Mouse (Mus musculus) CD8-positive naive resting alpha-beta T cell, adult 2 months (primary cell): ENCODE data around the gene Syn3.
"Not testable (repeated sequence)": the region's sequence is repeated elsewhere in the genome, so short reads cannot be mapped to it uniquely, and the experiment has no call there.

Source experiments
- DNase-seq, 2 experiments: peaks; one replicate each; pipeline ENCODE4 v3.0.0; 2022; ENCODE audit warnings: low read depth in 2 of 2, low spot score in 2 of 2

The Syn3 gene

DNA sequence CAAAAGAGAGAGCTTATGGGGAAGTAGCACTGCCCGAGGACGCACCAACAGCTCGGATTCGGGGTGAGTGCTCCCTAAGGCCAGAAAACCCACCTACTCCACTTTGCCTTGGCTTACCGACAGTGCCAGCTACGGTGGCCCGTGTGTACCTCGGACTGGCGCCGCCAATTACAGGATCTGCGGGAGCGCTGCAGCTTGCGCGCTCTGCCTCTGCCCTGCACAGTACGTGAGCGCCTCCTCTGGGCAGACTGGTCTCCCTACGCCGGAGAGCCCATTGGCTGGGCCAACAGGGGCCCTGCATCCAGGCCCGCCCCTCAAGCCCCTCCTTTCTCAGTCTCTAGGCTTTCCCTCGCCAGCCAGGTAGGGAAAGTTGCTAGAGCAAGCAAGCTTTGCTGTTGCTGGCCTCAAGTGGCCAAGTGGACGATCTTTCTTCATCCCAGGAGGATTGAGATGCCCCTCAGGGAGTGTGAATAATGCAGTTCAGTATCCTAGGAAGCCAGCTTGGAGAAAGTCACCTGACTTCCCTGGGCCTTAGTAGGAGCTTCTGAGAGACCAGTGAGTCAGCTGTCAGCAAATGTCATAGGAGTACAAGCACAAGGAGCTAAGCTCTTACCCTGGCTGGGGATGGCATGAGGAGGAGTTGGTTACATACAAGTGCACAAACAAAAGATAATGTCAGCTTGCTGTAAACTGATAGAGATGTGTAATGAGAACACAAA lies at the start of gene Syn3:
Gene Syn3, minus strand, starts transcription at position 224 of the 719 bp plus-strand sequence.
- DNase-seq, result peak; percentile 2 to 3

DNA sequence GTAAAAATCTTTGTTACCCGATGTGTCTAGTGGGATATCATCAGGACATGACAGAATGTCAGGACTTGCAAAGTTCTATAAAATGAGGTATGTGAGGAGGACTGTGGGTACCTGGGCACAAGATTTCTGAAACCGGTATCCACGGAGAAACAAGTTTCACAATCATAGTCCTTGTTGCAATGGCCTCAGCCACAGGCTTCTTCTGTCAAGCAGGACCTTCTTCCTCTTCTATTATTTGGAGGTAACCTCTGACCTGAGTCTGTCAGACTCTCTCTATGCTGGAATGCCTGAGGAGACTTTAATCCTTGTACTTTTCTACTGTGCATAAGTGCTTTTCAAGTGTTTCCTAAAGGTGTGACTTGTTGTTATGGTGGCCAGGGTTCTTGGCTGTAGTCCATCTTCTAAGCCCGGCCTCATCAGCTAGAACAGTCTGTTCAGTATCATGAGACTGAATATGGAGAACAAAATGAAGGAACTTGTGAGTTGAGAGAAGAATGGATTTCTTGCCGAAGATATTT lies 27.7 kb upstream of the Syn3 start:
- DNase-seq, result not testable (repeated sequence)

DNA sequence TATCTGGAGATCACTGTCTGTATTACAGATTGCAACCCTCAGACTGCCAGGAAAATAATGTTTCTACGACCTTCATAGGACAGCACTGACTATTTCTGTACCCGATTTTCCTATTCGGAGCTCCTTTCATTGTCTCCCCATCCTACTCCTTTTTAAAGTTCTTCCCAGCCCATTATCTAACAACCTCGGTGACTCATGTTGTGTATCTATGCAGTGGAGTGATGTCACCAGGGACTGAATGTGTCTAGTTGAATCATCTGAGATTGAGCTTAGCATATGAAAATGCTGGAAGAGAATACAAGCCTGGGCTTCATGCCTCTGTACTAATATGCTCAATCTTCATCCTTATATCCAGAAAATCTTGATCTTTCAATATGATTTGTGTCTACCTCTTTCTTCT lies 15.1 kb upstream of the Syn3 start:
- no peak for DNase-seq

DNA sequence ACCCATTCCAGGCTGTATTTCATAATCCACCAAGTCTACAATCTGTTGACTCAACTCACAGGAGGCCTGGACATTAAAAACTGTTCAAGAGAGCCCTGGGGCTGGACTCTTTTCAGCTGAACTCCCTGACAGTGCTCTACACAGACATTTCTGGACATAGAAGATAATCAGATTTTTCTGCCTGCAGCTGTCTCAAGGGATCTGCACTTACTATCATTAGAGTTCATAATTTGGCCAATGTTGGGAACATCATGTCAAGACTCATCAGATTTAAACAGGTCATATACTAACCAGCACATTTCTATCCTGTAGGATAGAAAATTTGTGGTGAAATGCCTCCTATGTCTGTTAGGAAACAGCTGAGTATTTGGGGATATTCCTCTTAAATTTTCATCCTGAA lies 12.2 kb upstream of the Syn3 start:
- no peak for DNase-seq

DNA sequence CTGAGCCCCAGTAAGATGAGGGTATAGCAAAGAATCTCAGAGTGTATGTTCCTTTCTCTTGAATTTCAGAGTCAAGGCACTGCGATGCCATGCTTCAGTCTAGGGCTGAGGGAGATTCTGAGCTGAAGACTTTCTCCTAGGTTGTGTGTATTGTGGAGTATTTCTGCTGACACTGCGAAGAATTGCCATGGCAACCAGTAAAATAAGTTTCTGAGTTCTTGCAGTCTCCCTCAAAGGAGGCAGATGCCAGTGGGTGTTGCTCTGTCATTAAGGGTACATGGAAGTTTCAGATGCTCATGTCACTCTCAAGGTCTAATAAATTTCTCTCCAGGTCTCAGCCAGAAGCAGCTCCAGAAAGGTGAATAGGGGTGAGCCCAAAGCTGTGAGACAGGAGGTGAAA lies 3.4 kb upstream of the Syn3 start:
- DNase-seq, result no peak

DNA sequence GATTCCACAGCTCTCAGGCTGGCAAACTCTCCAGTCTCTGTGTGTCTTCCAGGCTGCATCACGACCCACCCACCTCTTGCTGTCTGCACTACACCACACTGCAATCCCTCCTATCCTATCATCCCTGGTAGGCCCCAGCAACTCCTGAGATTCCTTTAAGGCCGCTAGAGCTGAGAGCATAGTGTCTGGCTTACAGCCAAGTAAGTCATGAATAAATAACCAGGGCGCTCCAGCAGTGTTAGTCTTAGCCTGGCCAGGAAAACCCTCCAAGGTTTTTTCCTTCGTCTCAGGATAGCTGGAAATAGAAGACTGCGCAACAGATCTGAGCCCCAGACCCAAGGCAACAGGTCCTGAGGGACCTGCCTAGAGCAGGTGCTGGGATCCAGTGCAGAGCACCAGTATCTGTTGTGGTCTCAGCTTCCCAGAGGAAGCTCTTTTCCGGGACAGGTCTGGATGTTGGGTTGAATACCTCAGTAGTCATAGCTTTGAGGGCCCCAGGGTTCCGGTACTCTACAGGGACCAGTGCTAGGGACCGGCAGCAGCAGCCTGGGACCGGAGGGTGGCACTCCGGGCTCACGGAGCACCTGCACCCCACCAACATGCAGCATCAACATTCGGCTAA lies 534 bp downstream of the Syn3 start:
- DNase-seq, result no peak

DNA sequence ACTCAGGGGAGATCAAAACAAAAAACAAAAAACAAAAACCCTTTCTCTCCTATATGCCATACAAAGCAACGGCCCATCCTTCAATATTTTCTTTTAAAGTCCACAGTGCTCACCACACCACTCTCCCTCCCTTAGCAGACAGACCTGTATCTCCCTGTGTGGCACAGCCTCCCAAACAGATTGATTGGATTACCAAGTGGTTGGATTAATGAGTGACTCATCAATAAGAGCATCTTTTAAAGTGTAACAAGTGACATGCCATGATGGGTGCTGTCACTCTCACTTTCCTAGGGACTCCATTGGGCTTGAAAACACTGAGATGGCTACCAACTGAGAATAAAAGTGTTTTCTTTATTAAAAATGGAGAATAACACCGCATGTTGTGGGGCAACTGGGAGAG lies 2.8 kb downstream of the Syn3 start:
- DNase-seq, result no peak

DNA sequence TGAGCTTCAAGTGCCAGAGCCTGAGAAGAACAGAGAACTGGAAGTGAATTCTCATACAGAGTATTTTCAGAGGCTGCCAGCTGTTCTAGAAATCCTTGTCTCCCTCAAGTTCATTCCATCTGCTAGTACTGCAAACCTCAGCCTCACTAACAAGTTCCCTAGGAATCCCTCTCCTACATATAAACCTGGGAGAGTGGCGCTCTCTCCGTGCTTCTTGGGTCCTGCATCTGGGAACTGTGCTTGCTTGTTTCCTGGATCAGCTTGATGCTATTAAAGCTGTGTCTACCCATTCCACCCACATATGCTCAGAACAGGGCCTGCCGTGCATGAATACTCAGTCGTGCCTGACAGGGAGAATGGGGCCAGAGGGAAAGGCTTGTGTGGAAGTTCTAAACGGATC lies 5.6 kb downstream of the Syn3 start:
- DNase-seq, result no peak

DNA sequence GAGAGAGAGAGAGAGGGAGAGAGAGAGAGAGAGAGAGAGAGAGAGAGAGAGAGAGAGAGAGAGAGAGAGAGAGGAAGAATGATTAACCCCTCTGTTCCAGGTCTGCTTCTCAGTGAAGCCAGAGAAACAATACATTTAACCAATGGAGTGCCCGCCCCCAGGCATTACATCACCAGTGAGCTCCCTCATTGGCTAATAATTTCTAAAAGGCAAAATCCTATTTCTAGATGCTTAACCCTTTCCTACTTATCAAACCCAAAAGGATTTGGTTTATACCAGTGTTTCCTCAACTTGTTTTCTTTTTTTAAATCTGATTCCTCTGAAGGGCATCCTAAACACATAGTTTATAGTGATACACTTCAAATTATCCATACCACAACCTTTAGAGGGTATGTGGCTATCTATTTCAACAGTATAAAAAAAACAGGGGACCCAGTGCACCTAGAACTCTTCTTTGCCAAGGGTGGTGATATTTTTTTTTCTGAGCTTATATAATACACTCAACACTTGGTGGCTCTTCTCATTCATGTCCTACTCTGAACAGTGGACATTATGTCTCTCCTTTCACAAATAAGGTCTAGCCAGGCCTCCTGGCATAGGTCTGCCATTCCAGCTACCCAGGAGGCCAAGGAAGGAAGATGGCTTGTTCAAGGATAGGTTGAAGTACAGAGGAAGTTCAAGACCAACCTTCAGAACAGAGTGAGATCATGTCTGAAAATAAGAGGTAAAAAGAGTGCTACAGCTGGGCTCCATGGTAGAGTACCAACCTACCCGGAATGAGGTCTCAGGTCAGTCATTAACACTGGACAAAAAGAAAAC lies 6.4 kb downstream of the Syn3 start:
- DNase-seq, result no peak

DNA sequence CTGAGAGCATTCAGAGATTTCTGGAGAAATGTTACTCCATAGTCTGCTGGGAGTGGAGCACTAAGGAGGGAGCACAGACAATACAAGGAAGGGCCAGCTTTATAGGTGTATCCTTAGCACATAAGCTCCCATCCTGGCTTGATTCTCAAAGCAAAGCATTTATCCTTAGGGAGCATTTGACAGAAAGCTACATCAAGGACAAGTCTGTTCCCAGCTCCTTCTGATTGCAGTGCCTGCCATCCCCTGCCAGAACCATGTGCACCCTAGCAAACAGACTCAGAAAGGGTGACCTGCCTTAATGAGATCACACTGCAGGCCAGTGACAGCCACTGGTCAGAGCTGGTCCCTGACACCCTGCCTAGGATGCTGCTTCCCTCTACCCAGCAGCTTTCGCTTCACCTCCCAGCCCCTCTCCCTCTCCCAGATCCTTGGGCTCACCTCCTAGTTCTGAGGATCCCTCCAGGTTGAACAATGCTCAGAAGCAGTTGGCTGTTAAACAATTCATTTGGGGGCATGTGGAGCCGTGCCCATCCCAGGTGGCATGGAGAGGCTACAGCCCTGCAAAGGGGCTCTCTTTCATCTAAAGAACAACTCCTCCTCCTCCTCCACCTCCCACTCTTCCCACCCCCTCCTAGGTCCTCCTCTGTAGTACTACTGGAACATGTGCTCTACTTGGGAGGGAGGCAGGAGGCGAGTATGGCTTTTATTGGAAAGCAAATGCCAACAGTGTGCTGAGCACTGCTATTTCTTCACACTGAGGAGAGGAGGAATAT lies 7.2 kb downstream of the Syn3 start:
- DNase-seq, result no peak

DNA sequence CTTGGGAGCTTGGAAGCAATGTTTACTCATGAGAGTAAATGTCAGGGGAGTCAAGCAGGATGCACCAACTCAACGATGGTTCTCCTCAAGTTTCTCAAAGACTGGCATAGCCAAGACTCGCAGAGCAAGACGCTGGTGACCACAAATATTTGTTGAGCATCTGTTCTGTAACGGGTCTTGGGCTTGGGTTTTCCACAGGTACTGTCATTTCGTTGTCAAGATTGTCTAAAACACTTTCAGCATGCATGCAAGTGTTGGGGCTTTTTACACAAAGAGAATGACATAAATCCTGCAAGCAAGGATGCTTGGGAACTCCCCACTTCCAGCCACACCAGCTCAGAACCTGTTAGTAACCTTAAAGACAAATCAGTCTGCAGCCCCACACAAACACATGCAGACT lies 10.2 kb downstream of the Syn3 start:
- no peak for DNase-seq

DNA sequence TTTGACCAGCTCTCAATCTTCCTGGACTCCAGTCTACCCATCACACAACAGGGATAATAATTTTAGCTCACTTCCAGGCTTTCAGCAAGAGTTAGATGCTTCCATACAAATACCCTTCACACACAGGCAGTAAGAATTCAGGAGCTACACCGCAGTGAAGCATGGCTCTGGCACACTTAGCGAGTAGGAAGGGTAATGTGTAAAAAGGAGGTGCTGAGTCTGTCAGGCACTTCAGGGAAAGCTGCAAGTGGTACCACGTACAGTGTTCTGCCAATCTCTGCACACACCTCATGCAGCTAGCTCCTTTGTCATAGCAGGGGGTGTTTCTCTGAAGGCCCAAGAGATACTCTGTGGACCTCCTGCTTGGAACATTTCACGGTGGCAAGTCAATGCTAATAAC lies 12.7 kb downstream of the Syn3 start:
- no peak for DNase-seq

DNA sequence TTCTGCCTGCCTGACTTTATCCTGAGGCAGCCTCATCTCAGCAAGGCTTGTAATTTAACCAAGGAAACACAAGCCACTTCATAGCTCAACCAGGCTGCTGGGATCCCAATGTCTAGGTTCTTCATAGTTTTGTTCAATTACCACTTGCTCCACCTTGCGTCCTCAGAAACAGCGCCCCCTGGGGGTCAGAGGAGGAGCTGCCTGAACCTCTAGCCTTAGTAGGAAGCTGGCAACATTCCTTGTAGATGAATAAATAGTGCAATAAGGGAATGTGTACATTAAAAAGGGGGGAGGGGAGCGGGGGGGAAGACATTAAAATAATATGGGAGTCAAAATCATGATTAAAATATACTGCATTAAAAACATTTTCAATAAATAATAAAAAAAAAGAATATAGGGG lies 14.7 kb downstream of the Syn3 start:
- DNase-seq, result no peak

DNA sequence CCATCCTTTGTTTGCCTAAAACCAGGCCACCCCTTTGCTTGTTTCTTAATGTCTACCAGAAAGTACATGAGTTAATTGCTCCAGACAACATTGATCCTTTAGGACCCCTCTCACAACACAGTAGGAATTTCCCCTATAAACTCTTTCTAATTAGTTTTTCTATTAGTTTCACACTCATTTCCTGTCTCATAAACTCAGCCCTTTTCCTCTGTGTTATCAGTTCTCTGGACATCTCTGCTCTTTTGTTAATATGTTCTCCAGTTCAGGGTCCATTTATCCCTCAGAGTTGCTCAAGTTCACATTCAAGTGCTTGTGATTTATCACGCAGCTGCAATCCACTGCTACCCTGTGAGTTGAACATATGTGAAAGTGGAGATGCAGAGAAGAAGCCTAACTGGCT lies 16.2 kb downstream of the Syn3 start:
- DNase-seq, result no peak

DNA sequence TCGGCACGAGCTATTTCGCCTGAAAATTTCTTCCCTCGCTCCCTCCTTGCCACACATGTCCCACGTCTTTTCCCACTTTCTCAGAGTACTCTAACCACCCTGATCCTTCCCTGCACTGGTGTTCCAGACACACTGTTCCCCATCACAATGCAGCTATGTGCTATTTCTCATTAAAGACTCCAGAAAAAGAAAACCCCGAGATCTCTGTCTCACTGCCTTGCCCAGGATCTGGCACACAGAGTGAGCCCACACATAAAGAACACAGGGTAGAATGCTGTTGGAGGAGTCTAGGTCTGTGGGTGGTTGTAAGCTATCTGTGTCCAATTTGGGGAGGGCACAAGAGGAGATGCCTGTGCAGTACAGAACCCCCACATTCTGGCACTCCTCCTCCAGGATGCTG lies 18.0 kb downstream of the Syn3 start:
- no peak for DNase-seq

DNA sequence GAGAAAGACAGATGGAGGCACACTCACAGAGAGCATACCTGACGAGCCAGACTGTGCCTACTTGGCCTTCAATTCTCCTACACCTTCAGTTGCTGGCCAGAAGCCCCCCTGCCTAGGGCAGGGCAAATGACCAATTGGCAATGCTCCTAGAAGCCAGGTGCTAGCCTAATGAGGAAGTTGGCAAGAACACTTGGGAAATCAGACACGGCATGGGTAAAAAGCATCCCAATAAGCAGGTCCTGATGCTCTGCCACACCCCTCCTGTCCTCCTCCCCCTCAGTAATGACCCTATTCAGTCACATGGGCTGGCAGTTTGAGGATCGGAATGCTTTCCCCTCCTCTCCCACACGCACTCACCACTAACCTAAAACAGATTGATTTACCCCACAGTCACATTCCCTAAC lies 19.0 kb downstream of the Syn3 start:
- no peak for DNase-seq

DNA sequence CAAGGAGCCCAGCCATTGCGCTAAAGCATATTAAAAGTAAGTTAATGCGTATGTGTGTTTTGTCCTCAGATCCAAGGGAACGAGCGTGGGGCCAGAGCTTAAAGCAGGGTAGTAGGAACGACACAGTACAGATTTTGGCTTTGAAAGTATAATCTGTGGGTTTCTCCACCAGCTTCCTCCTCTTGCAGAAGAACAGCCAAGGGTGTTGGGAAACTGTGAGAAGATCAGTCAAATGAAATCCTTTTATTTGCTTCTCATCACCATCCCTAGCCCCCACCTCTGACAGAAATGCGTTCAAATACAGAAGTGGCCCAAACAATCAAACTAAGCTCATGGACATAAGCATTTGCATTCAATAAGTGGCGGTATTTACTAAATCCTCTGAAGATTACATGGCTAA lies 22.0 kb downstream of the Syn3 start:
- DNase-seq, result no peak

DNA sequence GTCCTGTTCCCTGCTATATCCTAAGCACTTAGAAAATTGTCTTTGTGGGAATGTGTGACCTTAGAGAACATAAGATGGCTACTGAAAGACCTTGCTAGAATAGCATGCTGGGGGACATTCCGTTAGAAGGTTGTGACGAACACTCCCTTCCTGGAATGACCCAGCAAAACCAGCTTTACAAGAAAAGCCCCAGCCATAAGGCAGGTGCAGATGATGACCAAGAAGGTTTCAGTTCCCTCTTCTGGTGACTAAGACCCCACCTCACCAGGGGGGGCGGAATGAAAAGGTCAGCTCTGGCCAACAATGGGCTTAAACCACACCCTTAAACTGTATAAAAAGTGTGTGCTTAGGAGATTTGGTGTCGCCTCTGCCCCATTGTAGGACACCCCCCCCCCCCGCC lies 23.4 kb downstream of the Syn3 start:
- DNase-seq, result no peak

DNA sequence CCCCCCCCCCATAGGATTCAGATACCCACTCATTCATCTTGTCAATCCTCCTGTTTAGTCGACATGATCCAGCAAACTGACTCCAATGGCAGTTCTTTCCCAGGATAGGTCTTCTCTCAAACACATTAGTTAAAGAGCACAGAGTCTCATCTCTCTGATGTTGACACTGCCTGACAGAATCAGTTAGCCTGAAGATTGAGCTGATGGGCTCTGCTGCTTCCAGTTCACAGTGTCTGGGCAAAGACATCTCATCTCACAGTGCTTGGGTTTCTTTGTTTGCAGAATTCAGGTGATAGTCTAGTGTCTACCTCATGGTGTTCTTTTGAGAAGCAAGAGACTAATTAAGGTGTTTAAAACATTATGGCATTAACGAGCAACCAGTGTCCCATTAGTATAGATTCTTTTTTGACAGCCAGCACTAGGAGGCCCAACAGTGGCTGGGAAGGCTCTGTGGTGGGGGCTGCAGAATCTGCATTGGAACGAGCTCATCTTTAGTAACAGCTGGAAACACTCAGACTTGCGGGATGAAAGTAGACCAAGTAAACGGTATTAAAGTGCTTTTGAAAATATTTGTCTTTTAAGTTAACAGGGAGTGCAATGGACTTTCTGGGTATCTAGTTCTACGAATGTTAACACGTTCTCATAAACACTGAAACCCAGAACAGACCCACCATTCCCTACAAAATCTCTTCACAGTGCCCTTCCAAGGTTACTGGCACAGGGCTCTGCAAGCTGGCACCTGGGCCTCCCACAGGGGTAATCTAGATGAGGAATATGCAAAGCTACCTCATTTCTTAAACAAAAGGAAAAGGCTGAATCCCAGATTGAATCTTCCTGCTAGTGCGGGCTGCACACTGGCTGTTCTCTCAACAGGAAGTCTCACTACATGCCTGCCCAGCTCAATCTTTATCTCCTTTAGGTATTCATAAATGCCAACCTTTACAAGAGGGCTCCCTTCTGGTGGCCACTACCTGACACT lies 24.2 kb downstream of the Syn3 start:
- DNase-seq, result no peak

DNA sequence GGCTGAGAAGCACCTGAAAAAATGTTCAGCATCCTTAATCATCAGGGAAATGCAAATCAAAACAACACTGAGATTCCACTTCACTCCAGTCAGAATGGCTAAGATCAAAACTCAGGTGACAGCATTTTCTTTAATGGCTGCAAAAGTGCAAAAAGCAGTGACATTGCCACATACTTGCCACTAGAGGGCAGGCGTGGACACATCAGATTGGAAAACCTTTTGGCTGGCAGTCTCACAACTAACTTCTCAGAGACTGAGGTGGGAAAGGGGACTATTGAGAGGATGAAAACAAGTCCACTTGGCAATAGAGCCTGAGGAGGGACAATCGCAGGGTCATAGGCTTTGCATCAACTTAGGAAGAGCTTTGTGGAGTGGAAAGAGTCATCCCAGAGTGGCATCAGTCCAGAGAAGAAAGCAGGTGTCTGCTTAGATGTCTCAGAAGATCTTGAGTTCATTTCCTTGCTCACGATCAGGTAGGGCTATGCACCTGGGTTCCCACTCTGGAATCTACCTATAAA lies 25.0 kb downstream of the Syn3 start:
- no peak for DNase-seq
